Mouse (Mus musculus) small intestine, adult 2 months (tissue): ENCODE data around the gene Pan3. TPM values are rescaled to one million over a fixed set of nuclear protein-coding genes. Genes with fewer than 3 reads are reported as not detected.

ENCODE experiments used
- H3K27ac ChIP-seq: fragments of 200-500 bp; 2 replicates; pipeline ENCODE4 v1.5.1; 2012; ENCODE audit warnings: low read depth, low read length, control low read depth, inconsistent platforms; ENCODE audit not compliant: insufficient read depth
- H3K27me3 ChIP-seq: fragments of 200-500 bp; 2 replicates; pipeline ENCODE4 v1.6.1; 2012; ENCODE audit warnings: mild to moderate bottlenecking, moderate library complexity, low read length, inconsistent platforms; ENCODE audit not compliant: control insufficient read depth, insufficient read depth
- H3K36me3 ChIP-seq: fragments of 200-500 bp; 2 replicates; pipeline ENCODE4 v1.6.1; 2012; ENCODE audit warnings: mild to moderate bottlenecking, low read length, control low read depth, inconsistent platforms; ENCODE audit not compliant: control insufficient read depth, insufficient read depth
- H3K4me1 ChIP-seq: fragments of 200-500 bp; 2 replicates; pipeline ENCODE4 v1.6.1; 2012; ENCODE audit warnings: low read length, inconsistent platforms, mixed read lengths; ENCODE audit not compliant: control insufficient read depth, insufficient read depth, insufficient read length
- H3K4me3 ChIP-seq: fragments of 200-500 bp; 2 replicates; pipeline ENCODE4 v1.5.1; 2012; ENCODE audit warnings: low read depth, mild to moderate bottlenecking, control low read depth, inconsistent platforms, low read length, moderate library complexity
- CTCF ChIP-seq: fragments of 200-500 bp; IDR thresholded peaks from 2 replicates; pipeline ENCODE4 v1.5.1; 2012; ENCODE audit warnings: low read depth, mild to moderate bottlenecking, control low read depth, inconsistent platforms, low read length, moderate library complexity, mixed read lengths; ENCODE audit not compliant: insufficient replicate concordance, insufficient read length; ENCODE audit errors: extremely low read depth
- POLR2A ChIP-seq: fragments of 200-500 bp; IDR thresholded peaks from 2 replicates; pipeline ENCODE4 v1.6.1; 2012; ENCODE audit warnings: low read depth, mild to moderate bottlenecking, control low read depth, inconsistent platforms, low read length, moderate library complexity
- WGBS: fragments of 180-500 bp; shearing (Covaris S2); methylation state at CpG from one replicate; pipeline ENCODE4 v1.1.7; 2018; 5-methylcytosine and 5-hydroxymethylcytosine counted together
- polyA plus RNA-seq: library from polyadenylated mRNA; depleted of rRNA; stranded (reverse); fragments of >200 nt; gene quantifications from 2 replicates; pipeline ENCODE4 v1.2.3, GENCODE M21; 2012

Pan3 gene
- polyA plus RNA-seq, 1 experiment: 18.1 TPM

- WGBS: 71% methylated on average over 2 of the region's 2 CpGs
- Histone ChIP-seq H3K27ac (no peak overlapping the region), H3K4me3 (no peak overlapping the region), H3K4me1 (peaks cover 7% of the 10 kb centered on the region; the same call in 1 of the 2 replicates), H3K27me3 (no peaks in the 10 kb centered on the region), H3K36me3 (peaks cover 10% of the 10 kb centered on the region)
- no peak for TF ChIP-seq POLR2A
- TF ChIP-seq CTCF: no peak
These were observed 66.0 kb downstream of the Pan3 start for GRCm38 (mm10) chr5:147495961-147496360.

- Histone ChIP-seq H3K27me3 (no peaks in the 10 kb centered on the region), H3K27ac (no peak overlapping the region), H3K4me1 (peaks cover 7% of the 10 kb centered on the region; the same call in 1 of the 2 replicates), H3K36me3 (peaks cover 10% of the 10 kb centered on the region), H3K4me3 (no peak overlapping the region)
- TF ChIP-seq POLR2A: no peak
- no peak for TF ChIP-seq CTCF
- 78% methylated on average over 4 of the region's 4 CpGs for WGBS
These were observed 67.0 kb downstream of the Pan3 start for GRCm38 (mm10) chr5:147496921-147497320.

DNA sequence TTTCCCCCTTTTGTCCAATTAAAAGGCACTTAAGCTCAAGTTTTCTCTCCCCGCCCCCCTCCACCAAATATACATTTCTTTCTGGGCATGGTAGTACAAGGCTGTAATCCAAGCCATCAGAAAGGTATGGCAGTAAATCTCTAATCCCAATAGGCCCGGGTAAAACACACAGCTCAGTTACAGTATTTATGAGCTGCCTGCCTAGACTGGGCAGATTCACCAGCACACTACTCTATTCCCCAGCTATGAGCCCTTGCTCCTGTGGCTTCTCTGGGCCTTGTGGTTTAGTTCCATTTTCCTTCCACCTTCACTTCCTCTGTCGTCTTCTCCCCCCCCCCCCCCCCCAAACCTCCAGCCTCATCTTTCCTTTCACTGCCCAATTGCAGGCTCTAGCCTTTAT, 67.8 kb downstream of the Pan3 start:
- peaks cover 8% of the 10 kb centered on the region; the same call in 1 of the 2 replicates for H3K4me1 ChIP-seq
- no peak overlapping the region for H3K27ac ChIP-seq
- no peak overlapping the region for H3K4me3 ChIP-seq
- no peaks in the 10 kb centered on the region for H3K27me3 ChIP-seq
- peaks cover 10% of the 10 kb centered on the region for H3K36me3 ChIP-seq
- TF ChIP-seq CTCF (no peak), POLR2A (no peak)
- WGBS: 63% methylated on average over 2 of the region's 3 CpGs

DNA sequence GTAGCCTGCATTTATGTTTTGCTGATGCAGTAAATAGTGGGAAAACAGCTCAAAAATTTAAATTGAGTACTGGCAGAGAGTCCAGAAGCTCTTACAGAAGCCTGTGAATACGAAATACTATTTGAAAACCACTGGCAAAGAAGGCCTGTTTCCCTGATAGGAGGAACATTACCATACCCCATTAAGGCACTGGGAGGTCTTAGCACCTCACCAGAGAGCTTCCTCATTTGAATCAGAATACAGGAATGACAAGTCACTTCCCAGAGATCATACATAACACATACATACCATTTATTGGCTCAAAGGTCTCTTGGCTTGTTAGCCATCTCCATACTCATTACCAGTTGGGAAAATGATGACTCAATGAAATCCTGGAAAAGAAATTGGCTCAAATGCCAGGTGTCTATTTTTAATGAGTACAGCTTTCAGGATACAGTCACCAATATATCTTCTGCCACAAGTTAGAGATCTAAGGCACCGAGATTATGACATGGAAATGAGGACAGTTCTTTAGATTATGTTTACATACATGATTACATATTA, 71.6 kb downstream of the Pan3 start:
- 47% methylated on average over 2 of the region's 2 CpGs for WGBS
- no peak overlapping the region for H3K27ac ChIP-seq
- no peaks in the 10 kb centered on the region for H3K27me3 ChIP-seq

DNA sequence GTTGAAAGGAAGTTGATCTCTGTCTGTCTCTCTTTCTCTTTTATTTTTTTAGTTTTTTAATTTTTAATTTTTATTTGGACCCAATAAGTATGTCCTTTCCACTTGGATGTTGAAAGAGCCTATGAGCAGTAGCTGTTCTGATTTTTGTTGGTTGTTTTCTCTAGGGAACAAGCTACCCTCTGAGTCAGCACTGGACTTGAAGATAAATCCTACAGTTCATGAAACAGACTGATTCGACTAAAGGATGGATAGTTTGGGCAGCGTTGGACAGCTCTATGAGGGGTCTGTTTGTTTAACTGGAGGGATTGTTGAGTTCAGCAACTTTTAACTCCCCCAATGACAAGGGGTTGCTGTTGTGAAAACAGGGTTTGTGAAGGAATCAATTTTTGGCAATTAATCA, 73.0 kb downstream of the Pan3 start:
- 64% methylated on average over 2 of the region's 2 CpGs for WGBS
- no peak for TF ChIP-seq CTCF
- no peak for TF ChIP-seq POLR2A

More for the DNA sequence above, 71.6 kb downstream of the Pan3 start:
- Histone ChIP-seq H3K4me3 (no peak overlapping the region), H3K36me3 (peaks cover 9% of the 10 kb centered on the region), H3K4me1 (peaks cover 4% of the 10 kb centered on the region; the same call in 1 of the 2 replicates)
- TF ChIP-seq POLR2A (no peak), CTCF (no peak)

DNA sequence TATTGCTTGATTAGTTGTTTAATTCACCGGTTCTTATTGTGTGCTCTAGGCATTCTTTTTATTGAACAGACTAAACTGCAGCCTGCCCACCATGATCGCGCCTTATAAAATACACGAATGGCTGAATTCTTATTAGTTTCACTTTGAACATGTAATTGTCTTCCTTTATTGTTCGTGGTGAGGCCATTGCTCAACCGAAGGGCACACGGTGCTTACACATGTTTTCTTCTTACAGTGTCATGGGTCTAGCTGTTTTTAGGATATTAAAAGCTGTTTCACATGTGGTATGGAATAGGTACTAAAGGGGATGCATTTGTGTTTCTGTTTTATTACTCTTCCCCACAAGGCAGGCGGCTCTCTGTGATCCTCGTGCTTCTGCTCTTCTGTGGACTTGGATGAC, 81.4 kb downstream of the Pan3 start:
- TF ChIP-seq CTCF (no peak), POLR2A (no peak)
- Histone ChIP-seq H3K4me1 (no peaks in the 10 kb centered on the region), H3K36me3 (peaks cover 5% of the 10 kb centered on the region; the same call in 1 of the 2 replicates), H3K27me3 (no peaks in the 10 kb centered on the region), H3K27ac (no peak overlapping the region), H3K4me3 (no peak overlapping the region)
- 67% methylated on average over 9 of the region's 9 CpGs for WGBS

More for the DNA sequence above, 73.0 kb downstream of the Pan3 start:
- Histone ChIP-seq H3K27ac (no peak overlapping the region), H3K27me3 (no peaks in the 10 kb centered on the region), H3K36me3 (peaks cover 3% of the 10 kb centered on the region), H3K4me3 (no peak overlapping the region), H3K4me1 (peaks cover 1% of the 10 kb centered on the region; the same call in 1 of the 2 replicates)

DNA sequence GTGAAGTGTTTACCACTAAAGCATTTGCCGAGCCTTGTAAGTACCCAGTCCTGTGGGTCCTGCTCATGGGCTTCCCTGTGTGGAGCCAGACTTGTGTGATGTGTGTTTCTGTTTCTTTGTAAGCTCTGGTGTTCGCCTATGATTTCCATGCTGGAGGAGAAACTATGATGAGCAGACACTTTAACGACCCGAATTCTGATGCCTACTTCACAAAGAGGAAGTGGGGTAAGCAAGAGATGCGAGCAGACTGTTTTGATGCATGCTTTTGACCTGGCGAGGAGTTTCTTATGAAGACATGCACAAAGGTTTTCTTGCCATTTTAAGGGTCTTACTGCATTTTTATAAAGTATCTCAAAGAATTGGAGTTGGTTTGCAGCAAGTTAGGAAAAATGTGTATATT, 97.0 kb downstream of the Pan3 start:
- Histone ChIP-seq H3K36me3 (peaks cover 46% of the 10 kb centered on the region), H3K27me3 (no peaks in the 10 kb centered on the region), H3K4me1 (no peaks in the 10 kb centered on the region), H3K4me3 (no peak overlapping the region), H3K27ac (no peak overlapping the region)
- WGBS: 82% methylated on average over 6 of the region's 6 CpGs
- TF ChIP-seq CTCF: no peak
- TF ChIP-seq POLR2A: no peak

- H3K4me3 ChIP-seq: no peak overlapping the region
- H3K27me3 ChIP-seq: no peaks in the 10 kb centered on the region
- no peak for TF ChIP-seq POLR2A
- no peak for TF ChIP-seq CTCF
- WGBS: 73% methylated on average over 3 of the region's 3 CpGs
- no peak overlapping the region for H3K27ac ChIP-seq
- H3K4me1 ChIP-seq: no peaks in the 10 kb centered on the region
- peaks cover 43% of the 10 kb centered on the region for H3K36me3 ChIP-seq
These were observed 97.8 kb downstream of the Pan3 start for GRCm38 (mm10) chr5:147527788-147528187.
